Mouse (Mus musculus): Measurements from ENCODE around the gene Gm2431.
"Not testable (repeated sequence)": the region's sequence is repeated elsewhere in the genome, so short reads cannot be mapped to it uniquely, and the experiment has no call there.

The Gm2431 gene

GRCm38 (mm10) chr7:142258254-142258653, at the start of gene Gm2431:
Gene Gm2431, minus strand, starts transcription at chr7:142258354.
- not testable (repeated sequence) for DNase-seq

- not testable (repeated sequence) for DNase-seq
Measured at GRCm38 (mm10) chr7:142303929-142304328, 45.8 kb upstream of the Gm2431 start.

GRCm38 (mm10) chr7:142303249-142303648, 45.1 kb upstream of the Gm2431 start, which contains the start of gene Krtap5-4:
Gene Krtap5-4, plus strand, starts transcription at chr7:142303549.
- DNase-seq: no peak

GRCm38 (mm10) chr7:142297018-142297417, 38.9 kb upstream of the Gm2431 start, which contains the start of gene Krtap5-1:
Gene Krtap5-1, minus strand, starts transcription at chr7:142297118.
- not testable (repeated sequence) for DNase-seq

GRCm38 (mm10) chr7:142296108-142296507, 38.0 kb upstream of the Gm2431 start:
- DNase-seq: not testable (repeated sequence)

GRCm38 (mm10) chr7:142295418-142295817, 37.3 kb upstream of the Gm2431 start:
- DNase-seq: no peak

- DNase-seq: peak in 1 of 2 experiments; percentile 24
Measured at GRCm38 (mm10) chr7:142293851-142294250, 35.7 kb upstream of the Gm2431 start.

GRCm38 (mm10) chr7:142285910-142286612, 27.9 kb upstream of the Gm2431 start:
- not testable (repeated sequence) for DNase-seq

- no peak for DNase-seq
Measured at GRCm38 (mm10) chr7:142285130-142285835, 27.1 kb upstream of the Gm2431 start.

GRCm38 (mm10) chr7:142284615-142285080, 26.5 kb upstream of the Gm2431 start:
- DNase-seq: peak; percentile 70 to 90

GRCm38 (mm10) chr7:142284023-142284591, 26.0 kb upstream of the Gm2431 start:
- DNase-seq: peak; percentile 27 to 59

GRCm38 (mm10) chr7:142282847-142283246, 24.7 kb upstream of the Gm2431 start:
- DNase-seq: not testable (repeated sequence)

- DNase-seq: not testable (repeated sequence)
Measured at GRCm38 (mm10) chr7:142279291-142279690, 21.1 kb upstream of the Gm2431 start.

GRCm38 (mm10) chr7:142278183-142278582, 20.0 kb upstream of the Gm2431 start:
- DNase-seq: peak in 1 of 2 experiments; percentile 63

- not testable (repeated sequence) for DNase-seq
Measured at GRCm38 (mm10) chr7:142274263-142274662, 16.1 kb upstream of the Gm2431 start, which contains the start of gene Gm4559. Gene Gm4559, minus strand, starts transcription at chr7:142274363.

- DNase-seq: peak in 1 of 2 experiments; percentile 28
Measured at GRCm38 (mm10) chr7:142255517-142255916, 2.6 kb downstream of the Gm2431 start.

GRCm38 (mm10) chr7:142249824-142250223, 8.3 kb downstream of the Gm2431 start:
- DNase-seq: peak in 1 of 2 experiments; percentile 2

- no peak for DNase-seq
Measured at GRCm38 (mm10) chr7:142240978-142241377, 17.2 kb downstream of the Gm2431 start, which contains the start of gene Gm40460. Gene Gm40460, minus strand, starts transcription at chr7:142241078.

GRCm38 (mm10) chr7:142231540-142231939, 26.6 kb downstream of the Gm2431 start:
- no peak for DNase-seq

- DNase-seq: not testable (repeated sequence)
Measured at GRCm38 (mm10) chr7:142229871-142230270, 28.3 kb downstream of the Gm2431 start, which contains the start of gene Krtap5-5. Gene Krtap5-5, minus strand, starts transcription at chr7:142229971.

- no peak for DNase-seq
Measured at GRCm38 (mm10) chr7:142224518-142224917, 33.6 kb downstream of the Gm2431 start.

GRCm38 (mm10) chr7:142212136-142212535, 46.0 kb downstream of the Gm2431 start:
- DNase-seq: not testable (repeated sequence)

GRCm38 (mm10) chr7:142211559-142211958, 46.6 kb downstream of the Gm2431 start, which contains the start of gene Gm7579:
Gene Gm7579, plus strand, starts transcription at chr7:142211859.
- no peak for DNase-seq
